Mouse (Mus musculus) embryo, embryonic 10.5 days (tissue): ENCODE measurements at regions not wholly inside any gene's neighbourhood (a gene's known extent, or its start where the extent isn't known, plus 50 kb on each side); places are given as distances from the start of the nearest gene placed in this dataset.
A peak's percentile ranks its signal among the peaks of the same experiment; 100 is the strongest.

Source experiments
- DNase-seq: peaks from one replicate; pipeline ENCODE4 v3.0.0-alpha.2; 2015; ENCODE audit warnings: low spot score

DNA sequence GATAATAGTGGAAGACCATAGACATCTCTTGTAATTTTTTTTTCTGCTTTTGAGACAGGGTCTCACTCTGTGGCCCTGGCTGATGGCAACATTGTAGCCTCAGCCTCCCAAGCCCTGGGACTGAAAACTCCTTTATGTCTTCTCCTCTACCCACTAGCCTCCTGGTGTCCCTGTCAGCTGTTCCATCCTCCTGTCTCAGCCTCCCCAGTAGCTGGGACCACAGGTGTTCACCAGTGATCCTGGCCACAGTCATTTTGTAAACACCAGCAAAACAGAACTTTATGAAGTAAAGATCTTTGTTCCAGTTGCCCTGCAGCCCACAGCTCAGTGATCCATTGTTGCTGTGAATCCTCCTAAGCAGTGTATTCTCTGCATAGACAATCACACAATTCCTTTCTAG lies 129.9 kb upstream of the Eya4 start:
- DNase-seq: no peak

- DNase-seq: no peak
Measured at GRCm38 (mm10) chr10:23478902-23479301, 128.3 kb upstream of the Eya4 start.

- no peak for DNase-seq
Measured at GRCm38 (mm10) chr10:23477104-23477503, 126.5 kb upstream of the Eya4 start.

DNA sequence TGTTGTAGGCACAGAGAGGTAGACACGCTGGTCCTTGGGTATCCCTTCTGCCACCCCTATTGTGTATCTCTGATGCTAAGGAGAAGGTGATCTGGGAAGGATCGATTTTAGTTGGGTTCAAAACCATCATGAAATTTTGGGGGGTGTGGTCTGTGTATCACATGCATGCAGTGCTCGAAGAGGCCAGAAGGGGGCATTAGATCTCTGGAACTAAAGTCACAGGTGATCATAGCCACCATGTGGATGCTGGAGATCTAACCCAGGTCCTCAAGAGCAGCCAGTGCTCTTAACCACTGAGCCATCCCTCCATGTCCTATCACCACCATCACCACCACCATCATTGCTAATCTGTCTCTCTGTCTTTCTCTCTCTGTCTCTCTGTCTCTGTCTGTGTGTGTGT lies 100.4 kb upstream of the Eya4 start:
- DNase-seq: peak; percentile 8

- DNase-seq: peak; percentile 18
Measured at GRCm38 (mm10) chr10:23450647-23450979, 100.0 kb upstream of the Eya4 start.

DNA sequence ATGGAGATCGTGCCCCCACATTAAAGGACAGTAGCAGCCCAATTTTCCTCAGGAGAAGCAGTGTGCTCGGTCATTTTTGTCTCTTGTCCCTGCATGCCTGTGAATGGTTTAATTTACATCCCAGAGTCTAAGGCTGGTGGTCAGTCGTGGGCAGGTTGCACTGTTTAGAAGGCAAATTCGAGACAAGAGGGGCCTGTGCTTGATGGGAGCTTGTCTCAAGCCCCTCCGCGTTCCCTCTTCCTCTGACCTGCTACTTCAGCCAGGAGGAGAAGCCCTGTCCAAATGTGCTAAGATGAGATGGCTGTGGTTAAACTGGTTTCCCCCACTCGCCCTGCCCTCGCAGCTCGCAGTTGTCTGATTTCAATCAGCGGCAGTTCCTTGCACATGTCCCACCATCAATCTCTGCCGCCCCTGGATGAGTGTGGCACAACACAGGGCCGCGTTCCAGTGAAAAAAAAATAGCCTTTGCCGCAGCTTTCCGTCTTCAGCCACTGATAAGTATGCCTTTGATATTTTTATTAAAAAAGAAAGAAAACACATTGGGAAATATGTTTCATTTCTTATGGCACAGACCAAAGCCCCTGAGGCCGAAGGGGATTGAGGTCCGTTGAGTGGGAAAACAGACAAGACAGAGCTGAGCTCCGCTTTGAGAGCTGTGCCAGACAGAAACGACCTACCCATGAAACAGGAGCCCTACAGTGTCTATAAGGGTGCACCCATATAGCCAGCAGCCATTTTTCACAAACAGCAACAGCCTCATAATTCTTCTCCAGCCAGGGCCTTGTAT lies 99.5 kb upstream of the Eya4 start:
- DNase-seq: peak; percentile 36

- DNase-seq: peak; percentile 49
Measured at GRCm38 (mm10) chr10:23448976-23449859, 98.6 kb upstream of the Eya4 start.

GRCm38 (mm10) chr10:23430376-23430775 lies 79.8 kb upstream of the Eya4 start:
- no peak for DNase-seq

- no peak for DNase-seq
Measured at GRCm38 (mm10) chr10:23413794-23414518, 63.4 kb upstream of the Eya4 start.

- no peak for DNase-seq
Measured at GRCm38 (mm10) chr10:23403351-23403938, 52.9 kb upstream of the Eya4 start.
